21 mouse cellular contexts compared by ENCODE assay signal in genomic region chr5:137744197-137744596, GRCm38 (mm10).
"Had no signal": no experiment of that assay in that cellular context is flagged by ENCODE, and none has a peak within 500 bp of the region (broad histone marks: within the 10 kb centered on the region; RNA-seq: fewer than 3 reads in every experiment).

No protein-coding gene starts in this region.

- ATAC-seq: midbrain, embryonic 15.5 days had no signal

- H3K4me2 ChIP-seq: midbrain, embryonic 12.5 days; midbrain, embryonic 15.5 days; neural tube, embryonic 12.5 days; neural tube, embryonic 15.5 days had no signal

- H3K9ac ChIP-seq: liver, embryonic 14.5 days; lung, embryonic 15.5 days; midbrain, embryonic 12.5 days; midbrain, embryonic 15.5 days; neural tube, embryonic 12.5 days; neural tube, embryonic 15.5 days had no signal

- H3K36me3 ChIP-seq: lung, embryonic 15.5 days; midbrain, embryonic 12.5 days; midbrain, embryonic 15.5 days; neural tube, embryonic 12.5 days; neural tube, embryonic 15.5 days had no signal

- H3K27ac ChIP-seq: kidney, postnatal 0 days; left cerebral cortex, adult 2 months; liver, embryonic 14.5 days; lung, embryonic 15.5 days; midbrain, embryonic 12.5 days; midbrain, embryonic 15.5 days; neural tube, embryonic 12.5 days; neural tube, embryonic 15.5 days; stomach, postnatal 0 days had no signal

- DNase-seq: kidney, postnatal 25 days; layer of hippocampus, postnatal 36 days; lung, adult 18-20 months; lung, postnatal 10 days; lung, postnatal 36 days; right cerebral cortex, adult 18-20 months; right cerebral cortex, postnatal 14 days; right cerebral cortex, postnatal 4 days; thymus, adult 2 months; thymus, postnatal 14 days; thymus, postnatal 4 days had no signal

- H3K9me3 ChIP-seq: lung, embryonic 15.5 days; midbrain, embryonic 12.5 days; midbrain, embryonic 15.5 days; neural tube, embryonic 12.5 days; neural tube, embryonic 15.5 days had no signal

- H3K27me3 ChIP-seq: lung, embryonic 15.5 days; midbrain, embryonic 12.5 days; midbrain, embryonic 15.5 days; neural tube, embryonic 12.5 days; neural tube, embryonic 15.5 days had no signal

- H3K4me3 ChIP-seq: layer of hippocampus, adult 2 months; left cerebral cortex, adult 2 months; lung, embryonic 15.5 days; midbrain, embryonic 12.5 days; midbrain, embryonic 15.5 days; neural tube, embryonic 12.5 days; neural tube, embryonic 15.5 days had no signal
